ENCODE assay signal across 8 mouse cellular contexts in the genomic region with DNA sequence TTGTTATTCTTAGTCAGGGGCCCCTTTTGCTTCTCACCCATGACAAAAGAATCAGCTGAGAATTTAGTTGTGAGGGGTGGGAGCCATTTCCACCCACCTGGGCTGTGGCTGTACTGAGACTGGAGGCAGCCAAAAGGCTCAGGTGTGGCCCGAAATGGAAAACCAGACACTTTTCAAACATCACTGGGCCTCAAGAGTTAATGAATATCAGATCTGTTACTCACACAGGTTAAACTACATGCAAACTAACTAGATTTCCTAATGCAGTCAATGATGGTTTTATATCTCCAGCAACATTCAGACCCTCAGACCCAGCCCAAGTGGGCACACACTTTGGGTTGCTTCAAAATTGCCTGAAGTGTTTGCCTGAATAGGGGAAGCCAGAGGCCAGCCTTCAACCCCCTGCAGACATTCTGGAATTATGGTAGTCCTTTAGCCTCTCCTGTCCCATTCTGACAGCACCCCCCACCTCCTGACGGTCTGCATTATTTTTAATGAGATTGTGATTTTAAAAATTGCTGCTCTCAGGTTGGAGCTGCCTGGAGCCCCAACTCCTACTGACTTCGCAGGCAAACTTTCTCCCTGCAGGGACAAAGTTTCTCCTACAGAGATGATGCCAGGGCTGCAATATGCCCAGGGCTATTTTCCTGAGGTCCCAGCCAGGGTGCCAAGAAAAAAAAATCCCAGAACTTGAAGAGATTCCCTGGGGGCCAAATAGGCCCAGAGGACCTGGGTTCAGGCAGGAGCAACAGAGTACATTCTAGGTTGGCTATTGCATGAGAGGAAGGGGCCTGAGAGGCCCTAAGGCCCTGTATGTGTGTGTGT. TPM values are rescaled to one million over a fixed set of nuclear protein-coding genes. Genes with fewer than 3 reads are reported as not detected.
DNase-seq lines count a peak whose midpoint lies in the region; ATAC-seq and TF ChIP-seq lines count a peak whose summit lies in the region.

No protein-coding gene starts in this region.

- 6% methylated on average over 3 of the region's 3 CpGs for WGBS in lung, embryonic 15.5 days
- WGBS in forebrain, embryonic 14.5 days, result 35% methylated on average over 3 of the region's 3 CpGs
- WGBS in limb, embryonic 12.5 days, result 17% methylated on average over 3 of the region's 3 CpGs
- 82% methylated on average over 3 of the region's 3 CpGs for WGBS in small intestine, adult 2 months

- H3K36me3 ChIP-seq in lung, embryonic 15.5 days, result peaks cover 14% of the 10 kb centered on the region; the same call in 1 of the 2 replicates
- H3K36me3 ChIP-seq in forebrain, embryonic 14.5 days (ENCODE audit: control insufficient read depth, insufficient read depth, low read length), result peaks cover 17% of the 10 kb centered on the region; the same call in 1 of the 2 replicates
- H3K36me3 ChIP-seq in limb, embryonic 12.5 days, result peaks cover 32% of the 10 kb centered on the region
- peaks cover 8% of the 10 kb centered on the region for H3K36me3 ChIP-seq in small intestine, adult 2 months (ENCODE audit: control insufficient read depth, insufficient read depth, low read length)

- no peak for TF ChIP-seq CTCF in small intestine, adult 2 months (IDR thresholded peaks at IDR 0.05; ENCODE audit: extremely low read depth, insufficient read length, insufficient replicate concordance, low read depth, low read length)

- peak overlapping the region; percentile 70 for H3K4me2 ChIP-seq in lung, embryonic 15.5 days
- H3K4me2 ChIP-seq in forebrain, embryonic 14.5 days (ENCODE audit: low read length), result peak overlapping the region; percentile 69
- H3K4me2 ChIP-seq in limb, embryonic 12.5 days, result peak overlapping the region; percentile 90

- peaks cover 20% of the 10 kb centered on the region; the same call in 1 of the 2 replicates for H3K4me1 ChIP-seq in lung, embryonic 15.5 days
- no peaks in the 10 kb centered on the region for H3K4me1 ChIP-seq in forebrain, embryonic 14.5 days (ENCODE audit: control insufficient read depth, insufficient read depth, low read length)
- peaks cover 51% of the 10 kb centered on the region for H3K4me1 ChIP-seq in limb, embryonic 12.5 days (replicated peaks)
- H3K4me1 ChIP-seq in small intestine, adult 2 months (ENCODE audit: control insufficient read depth, insufficient read depth, insufficient read length, low read length), result no peaks in the 10 kb centered on the region; the same call in none of the 2 replicates

- H3K27me3 ChIP-seq in lung, embryonic 15.5 days, result no peaks in the 10 kb centered on the region
- peaks cover 51% of the 10 kb centered on the region for H3K27me3 ChIP-seq in forebrain, embryonic 14.5 days (replicated peaks; ENCODE audit: control insufficient read depth, insufficient read depth, low read length)
- peaks cover 11% of the 10 kb centered on the region for H3K27me3 ChIP-seq in limb, embryonic 12.5 days
- H3K27me3 ChIP-seq in small intestine, adult 2 months (ENCODE audit: control insufficient read depth, insufficient read depth, low read length), result no peaks in the 10 kb centered on the region

- no peaks in the 10 kb centered on the region for H3K9me3 ChIP-seq in lung, embryonic 15.5 days
- no peaks in the 10 kb centered on the region for H3K9me3 ChIP-seq in forebrain, embryonic 14.5 days (replicated peaks; ENCODE audit: control insufficient read depth, low read length)
- H3K9me3 ChIP-seq in limb, embryonic 12.5 days, result no peaks in the 10 kb centered on the region

- no peak for DNase-seq in lung, postnatal 25 days (ENCODE audit: low spot score)
- DNase-seq in forebrain, embryonic 14.5 days (ENCODE audit: low spot score), result no peak
- DNase-seq in gastrocnemius, adult 8-10 months (ENCODE audit: low spot score in 2 of 2), result no peak
- no peak for DNase-seq in ovary, postnatal 10 days (ENCODE audit: low spot score)

- ATAC-seq in lung, embryonic 15.5 days (ENCODE audit: borderline replicate concordance, extremely low read depth, low FRiP score, low TSS enrichment), result no peak
- no peak for ATAC-seq in forebrain, embryonic 14.5 days
- no peak for ATAC-seq in limb, embryonic 12.5 days (ENCODE audit: insufficient number of reproducible peaks, insufficient read depth, low FRiP score, low TSS enrichment, low read depth)
- no peak for ATAC-seq in inflammation-experienced regulatory T-cells, adult 6 months

- peak overlapping the region; percentile 100 for H3K27ac ChIP-seq in lung, embryonic 15.5 days
- peak overlapping the region; percentile 99 for H3K27ac ChIP-seq in forebrain, embryonic 14.5 days (ENCODE audit: low read depth, low read length)
- H3K27ac ChIP-seq in limb, embryonic 12.5 days, result peak overlapping the region; percentile 99
- no peak overlapping the region for H3K27ac ChIP-seq in small intestine, adult 2 months (ENCODE audit: insufficient read depth, low read depth, low read length)

- TF ChIP-seq POLR2A in small intestine, adult 2 months (IDR thresholded peaks at IDR 0.05; ENCODE audit: low read depth, low read length), result no peak

- H3K9ac ChIP-seq in lung, embryonic 15.5 days, result peak overlapping the region; percentile 99
- H3K9ac ChIP-seq in forebrain, embryonic 14.5 days (ENCODE audit: low read length), result peak overlapping the region; percentile 95
- H3K9ac ChIP-seq in limb, embryonic 12.5 days (replicated peaks), result peak overlapping the region; percentile 99

- peak overlapping the region; percentile 80 for H3K4me3 ChIP-seq in lung, embryonic 15.5 days
- peak overlapping the region; percentile 67 for H3K4me3 ChIP-seq in forebrain, embryonic 14.5 days (ENCODE audit: low read depth, low read length)
- H3K4me3 ChIP-seq in limb, embryonic 12.5 days (replicated peaks), result peak overlapping the region; percentile 85
- H3K4me3 ChIP-seq in small intestine, adult 2 months (ENCODE audit: low read depth, low read length), result peak overlapping the region; percentile 24

RNA-seq across cellular contexts. Expression of a gene that starts 9.6 kb away (rescaled TPM):
- 107 and 108 TPM in 2 replicates for polyA plus RNA-seq in lung, embryonic 15.5 days (2015; fragmentation: Nextera tagmentation; extraction: Ambion mirVana)
- 73.7 and 82.5 TPM in 2 replicates for polyA plus RNA-seq in forebrain, embryonic 14.5 days (2014; fragmentation: Nextera tagmentation; extraction: Ambion mirVana)
- 71.8 and 76.9 TPM in 2 replicates for polyA plus RNA-seq in limb, embryonic 12.5 days (2016; fragmentation: Nextera tagmentation; extraction: Ambion mirVana)
- 21.9 and 35.0 TPM in 2 replicates for polyA plus RNA-seq in small intestine, adult 2 months (2012; rRNA removed)
- total RNA-seq in gastrocnemius, adult 8-10 months (2022), result 10 to 100 TPM; 18.0 to 21.0 (median 20.2) TPM
- polyA plus RNA-seq in inflammation-experienced regulatory T-cells, adult 6 months (2017; shearing (Covaris generic)), result under 1 TPM in 1 of 3 experiments, not detected in 2; 0.32 TPM

Comparison
In these comparisons a context has a peak if more than half of its experiments do, and no peak if none do; other contexts are left out.
1. H3K4me3 ChIP-seq: peak in every context shown above with its lines; median percentile 85 in limb, embryonic 12.5 days; 80 in lung, embryonic 15.5 days; 67 in forebrain, embryonic 14.5 days; 24 in small intestine, adult 2 months.
2. RNA of a gene that starts 9.6 kb away (polyA plus RNA-seq): 107 to 108 TPM in lung, embryonic 15.5 days, 73.7 to 82.5 TPM in forebrain, embryonic 14.5 days, 71.8 to 76.9 TPM in limb, embryonic 12.5 days and 21.9 to 35.0 TPM in small intestine, adult 2 months; 0.32 TPM in inflammation-experienced regulatory T-cells, adult 6 months; every median in the first group is over 10 times any median in the second.
3. Peak in every context shown above with its lines, with median percentiles within 50 percentile points of each other: H3K4me2 ChIP-seq and H3K9ac ChIP-seq.